Mouse (Mus musculus): ENCODE results near the gene Gm20850. TPM values are rescaled to one million over a fixed set of nuclear protein-coding genes. Genes with fewer than 3 reads are reported as not detected.
"Not testable (repeated sequence)": the region's sequence is repeated elsewhere in the genome, so short reads cannot be mapped to it uniquely, and the experiment has no call there.

Gene Gm20850
- total RNA-seq (2014; fragmentation: Nextera tagmentation) = not detected in 2 replicates
- total RNA-seq (2017) = not detected in 2 replicates
- not detected in 2 replicates for polyA plus RNA-seq (2012)

DNA sequence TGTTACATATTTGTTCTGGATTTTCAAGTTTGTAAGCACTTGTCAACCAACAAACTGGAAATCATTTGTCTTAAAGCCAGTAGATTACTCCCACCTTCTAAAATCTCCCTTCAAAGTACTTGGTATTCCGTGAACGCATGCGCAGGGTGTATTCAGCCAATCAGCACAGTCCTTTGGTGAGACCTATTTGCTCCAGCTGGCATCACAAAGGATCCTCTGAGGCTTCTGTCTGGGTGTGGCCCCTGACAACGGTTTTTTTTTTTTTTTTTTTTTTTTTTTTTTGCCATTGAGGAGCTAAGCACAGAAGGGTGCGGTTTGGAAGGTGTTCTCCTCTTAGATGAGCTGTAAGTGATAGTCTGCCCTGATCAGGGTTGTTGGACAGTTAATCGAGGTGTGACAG lies at the start of gene Gm20850:
Gene Gm20850 (plus strand): TSS at position 301 of the 400 bp plus-strand sequence.
- H3K36me3 ChIP-seq (replicated peaks); H3K9me3 ChIP-seq (replicated peaks); H3K27me3 ChIP-seq (ENCODE audit: insufficient read depth, low read length); H3K4me1 ChIP-seq (ENCODE audit: insufficient read depth, low read depth, low read length); H3K4me3 ChIP-seq (ENCODE audit: low read depth, low read length); DNase-seq (ENCODE audit: low spot score); ATAC-seq (ENCODE audit: extremely low read depth, insufficient number of reproducible peaks, low FRiP score, poor library complexity, severe bottlenecking): not testable (repeated sequence)
